Mouse (Mus musculus): ENCODE results near the gene Gpsm1. TPM values are rescaled to one million over a fixed set of nuclear protein-coding genes. Genes with fewer than 3 reads are reported as not detected.

Gene Gpsm1
- 29.0 and 33.0 TPM in 2 replicates for polyA plus RNA-seq (2015; fragmentation: Nextera tagmentation; extraction: Ambion mirVana)

GRCm38 (mm10) chr2:26315072-26315924 lies at the start of gene Gpsm1:
TSS of gene Gpsm1 (plus strand) at chr2:26315515.
- DNase-seq (ENCODE audit: low spot score), result peak; percentile 90
- TF ChIP-seq EP300 (IDR thresholded peaks at IDR 0.05) (no peak), CTCF (IDR thresholded peaks at IDR 0.05) (0 out of 2 replicates have a peak, but pooled peaks have one; percentile 26)
- peak; percentile 82 for ATAC-seq
- H3K9ac ChIP-seq (replicated peaks; ENCODE audit: low read depth), result peak within 1 kb of the TSS; percentile 76
- no peaks in the 10 kb centered on the region for H3K27me3 ChIP-seq (replicated peaks; ENCODE audit: insufficient read depth, low read length)
- H3K4me2 ChIP-seq (replicated peaks; ENCODE audit: low read depth, low read length), result peak within 1 kb of the TSS; percentile 81
- H3K27ac ChIP-seq (ENCODE audit: low read length), result peak within 1 kb of the TSS; percentile 92
- H3K36me3 ChIP-seq (ENCODE audit: insufficient read depth, low read length), result no peaks in the 10 kb centered on the region
- peak within 1 kb of the TSS; percentile 78 for H3K4me3 ChIP-seq (ENCODE audit: low read depth, low read length)
- peaks cover 21% of the 10 kb centered on the region for H3K4me1 ChIP-seq (ENCODE audit: insufficient read depth, low read depth, low read length)
- 0% methylated on average over 44 of the region's 66 CpGs for WGBS
- no peaks in the 10 kb centered on the region for H3K9me3 ChIP-seq (ENCODE audit: low read length)

- ATAC-seq (no peak), DNase-seq (ENCODE audit: low spot score) (no peak)
- Histone ChIP-seq H3K27me3 (replicated peaks; ENCODE audit: insufficient read depth, low read length) (no peaks in the 10 kb centered on the region), H3K4me3 (ENCODE audit: low read depth, low read length) (no peak overlapping the region), H3K9ac (replicated peaks; ENCODE audit: low read depth) (no peak overlapping the region), H3K27ac (ENCODE audit: low read length) (no peak overlapping the region), H3K36me3 (ENCODE audit: insufficient read depth, low read length) (no peaks in the 10 kb centered on the region), H3K4me1 (ENCODE audit: insufficient read depth, low read depth, low read length) (no peaks in the 10 kb centered on the region), H3K4me2 (replicated peaks; ENCODE audit: low read depth, low read length) (no peak overlapping the region), H3K9me3 (ENCODE audit: low read length) (no peaks in the 10 kb centered on the region)
- WGBS, result 67% methylated on average over 10 of the region's 10 CpGs
- no peak for TF ChIP-seq EP300 (IDR thresholded peaks at IDR 0.05)
- no peak for TF ChIP-seq CTCF (IDR thresholded peaks at IDR 0.05)
These were observed 49.1 kb upstream of the Gpsm1 start for GRCm38 (mm10) chr2:26266066-26266742.

- WGBS, result 62% methylated on average over 3 of the region's 3 CpGs
- no peak for DNase-seq (ENCODE audit: low spot score)
- TF ChIP-seq CTCF (IDR thresholded peaks at IDR 0.05), result no peak
- no peak for TF ChIP-seq EP300 (IDR thresholded peaks at IDR 0.05)
These were observed 47.1 kb upstream of the Gpsm1 start for GRCm38 (mm10) chr2:26268216-26268615.

GRCm38 (mm10) chr2:26273611-26274010 lies 41.7 kb upstream of the Gpsm1 start:
- no peak overlapping the region for H3K4me3 ChIP-seq (ENCODE audit: low read depth, low read length)
- H3K9me3 ChIP-seq (ENCODE audit: low read length), result no peaks in the 10 kb centered on the region
- ATAC-seq (peak; percentile 54; the same call in 1 of the 2 replicates), DNase-seq (ENCODE audit: low spot score) (peak; percentile 81)
- no peak overlapping the region for H3K27ac ChIP-seq (ENCODE audit: low read length)
- no peak overlapping the region for H3K4me2 ChIP-seq (replicated peaks; ENCODE audit: low read depth, low read length)
- 13% methylated on average over 7 of the region's 7 CpGs for WGBS
- H3K4me1 ChIP-seq (ENCODE audit: insufficient read depth, low read depth, low read length), result no peaks in the 10 kb centered on the region
- H3K36me3 ChIP-seq (ENCODE audit: insufficient read depth, low read length), result no peaks in the 10 kb centered on the region
- TF ChIP-seq EP300 (IDR thresholded peaks at IDR 0.05), result no peak
- peak; percentile 90 for TF ChIP-seq CTCF (IDR thresholded peaks at IDR 0.05)
- no peaks in the 10 kb centered on the region for H3K27me3 ChIP-seq (replicated peaks; ENCODE audit: insufficient read depth, low read length)
- no peak overlapping the region for H3K9ac ChIP-seq (replicated peaks; ENCODE audit: low read depth)

More at GRCm38 (mm10) chr2:26268216-26268615, 47.1 kb upstream of the Gpsm1 start:
- Histone ChIP-seq H3K9me3 (ENCODE audit: low read length) (no peaks in the 10 kb centered on the region), H3K4me1 (ENCODE audit: insufficient read depth, low read depth, low read length) (no peaks in the 10 kb centered on the region), H3K27me3 (replicated peaks; ENCODE audit: insufficient read depth, low read length) (no peaks in the 10 kb centered on the region), H3K4me2 (replicated peaks; ENCODE audit: low read depth, low read length) (no peak overlapping the region), H3K4me3 (ENCODE audit: low read depth, low read length) (no peak overlapping the region), H3K36me3 (ENCODE audit: insufficient read depth, low read length) (no peaks in the 10 kb centered on the region), H3K9ac (replicated peaks; ENCODE audit: low read depth) (no peak overlapping the region), H3K27ac (ENCODE audit: low read length) (no peak overlapping the region)
- ATAC-seq, result no peak

- Histone ChIP-seq H3K4me2 (replicated peaks; ENCODE audit: low read depth, low read length) (no peak overlapping the region), H3K9ac (replicated peaks; ENCODE audit: low read depth) (no peak overlapping the region), H3K4me1 (ENCODE audit: insufficient read depth, low read depth, low read length) (no peaks in the 10 kb centered on the region), H3K4me3 (ENCODE audit: low read depth, low read length) (no peak overlapping the region), H3K36me3 (ENCODE audit: insufficient read depth, low read length) (no peaks in the 10 kb centered on the region), H3K27me3 (replicated peaks; ENCODE audit: insufficient read depth, low read length) (no peaks in the 10 kb centered on the region), H3K27ac (ENCODE audit: low read length) (no peak overlapping the region), H3K9me3 (ENCODE audit: low read length) (no peaks in the 10 kb centered on the region)
- ATAC-seq (no peak), DNase-seq (ENCODE audit: low spot score) (no peak)
- TF ChIP-seq CTCF (IDR thresholded peaks at IDR 0.05) (no peak), EP300 (IDR thresholded peaks at IDR 0.05) (no peak)
- 74% methylated on average over 3 of the region's 3 CpGs for WGBS
These were observed 35.6 kb upstream of the Gpsm1 start for GRCm38 (mm10) chr2:26279712-26280111.

- DNase-seq (ENCODE audit: low spot score) (no peak), ATAC-seq (no peak; the same call in 1 of the 2 replicates)
- WGBS, result 74% methylated on average over 11 of the region's 11 CpGs
- no peak overlapping the region for H3K9ac ChIP-seq (replicated peaks; ENCODE audit: low read depth)
- H3K9me3 ChIP-seq (ENCODE audit: low read length), result no peaks in the 10 kb centered on the region
- no peak overlapping the region for H3K4me3 ChIP-seq (ENCODE audit: low read depth, low read length)
- H3K27ac ChIP-seq (ENCODE audit: low read length), result no peak overlapping the region
- no peaks in the 10 kb centered on the region for H3K27me3 ChIP-seq (replicated peaks; ENCODE audit: insufficient read depth, low read length)
- no peaks in the 10 kb centered on the region for H3K36me3 ChIP-seq (ENCODE audit: insufficient read depth, low read length)
- H3K4me1 ChIP-seq (ENCODE audit: insufficient read depth, low read depth, low read length), result no peaks in the 10 kb centered on the region
- TF ChIP-seq EP300 (IDR thresholded peaks at IDR 0.05) (no peak), CTCF (IDR thresholded peaks at IDR 0.05) (no peak)
- H3K4me2 ChIP-seq (replicated peaks; ENCODE audit: low read depth, low read length), result no peak overlapping the region
These were observed 34.7 kb upstream of the Gpsm1 start for GRCm38 (mm10) chr2:26280594-26280993.
